Mouse (Mus musculus) limb, embryonic 11.5 days (tissue): ENCODE results near the gene Stxbp1. TPM values are rescaled to one million over a fixed set of nuclear protein-coding genes. Genes with fewer than 3 reads are reported as not detected.

ENCODE experiments used
- ATAC-seq: fragments of 200-750 bp; cut with Nextera tagmentation; 2 replicates; pipeline ENCODE4 v1.8.0; 2017; ENCODE audit warnings: low read depth; ENCODE audit not compliant: insufficient number of reproducible peaks, low FRiP score, low TSS enrichment
- DNase-seq: peaks from one replicate; pipeline ENCODE4 v3.0.0-alpha.2; 2015; ENCODE audit warnings: low spot score
- H3K27ac ChIP-seq: fragments of 300-500 bp; sonication (generic); replicated peaks from 2 replicates; pipeline ENCODE4 v1.5.1; 2014; ENCODE audit warnings: low read depth, mild to moderate bottlenecking, low read length
- H3K27me3 ChIP-seq: fragments of 300-500 bp; sonication (generic); 2 replicates; pipeline ENCODE4 v1.6.1; 2014; ENCODE audit warnings: mild to moderate bottlenecking, low read length, mixed read lengths; ENCODE audit not compliant: control insufficient read depth, insufficient read depth
- H3K36me3 ChIP-seq: fragments of 300-500 bp; sonication (generic); 2 replicates; pipeline ENCODE4 v1.6.1; 2014; ENCODE audit warnings: mild to moderate bottlenecking, low read length, moderate library complexity, mixed read lengths; ENCODE audit not compliant: control insufficient read depth, insufficient read depth
- H3K4me1 ChIP-seq: fragments of 300-500 bp; sonication (generic); 2 replicates; pipeline ENCODE4 v1.6.1; 2014; ENCODE audit warnings: low read length, mixed read lengths; ENCODE audit not compliant: control insufficient read depth, insufficient read depth
- H3K4me2 ChIP-seq: fragments of 300-500 bp; sonication (generic); 2 replicates; pipeline ENCODE4 v1.6.1; 2014; ENCODE audit warnings: low read depth, mild to moderate bottlenecking, moderate library complexity; ENCODE audit not compliant: severe bottlenecking
- H3K4me3 ChIP-seq: fragments of 300-500 bp; sonication (generic); 2 replicates; pipeline ENCODE4 v1.5.1; 2014; ENCODE audit warnings: low read depth, low read length
- H3K9ac ChIP-seq: fragments of 300-500 bp; sonication (generic); 2 replicates; pipeline ENCODE4 v1.6.1; 2014; ENCODE audit warnings: mild to moderate bottlenecking, low read length
- H3K9me3 ChIP-seq: fragments of 300-500 bp; sonication (generic); 2 replicates; pipeline ENCODE4 v1.6.1; 2016; ENCODE audit warnings: low read length; ENCODE audit not compliant: control insufficient read depth
- WGBS: fragments of 180-500 bp; shearing (Covaris S2); extraction: QIAGEN DNeasy Blood & Tissue Kit; methylation state at CpG from one replicate; pipeline ENCODE4 v1.1.7; 2014; 5-methylcytosine and 5-hydroxymethylcytosine counted together
- polyA plus RNA-seq: library from polyadenylated mRNA; unstranded; fragments of >200 nt; fragmentation: Nextera tagmentation; extraction: Ambion mirVana; gene quantifications from 2 replicates; pipeline ENCODE4 v1.2.1, GENCODE M21; 2014

Gene Stxbp1
- polyA plus RNA-seq, 1 experiment from 2014 or later, result 15.2 TPM

- Histone ChIP-seq H3K4me2 (no peak overlapping the region), H3K4me1 (no peaks in the 10 kb centered on the region), H3K36me3 (peaks cover 7% of the 10 kb centered on the region; the same call in 1 of the 2 replicates), H3K9ac (no peak overlapping the region), H3K4me3 (no peak overlapping the region), H3K27ac (no peak overlapping the region), H3K27me3 (no peaks in the 10 kb centered on the region), H3K9me3 (no peaks in the 10 kb centered on the region)
- WGBS, result 62% methylated on average over 8 of the region's 8 CpGs
- DNase-seq (no peak), ATAC-seq (no peak)
Observed at GRCm38 (mm10) chr2:32758503-32758902, 88.5 kb downstream of the Stxbp1 start.

DNA sequence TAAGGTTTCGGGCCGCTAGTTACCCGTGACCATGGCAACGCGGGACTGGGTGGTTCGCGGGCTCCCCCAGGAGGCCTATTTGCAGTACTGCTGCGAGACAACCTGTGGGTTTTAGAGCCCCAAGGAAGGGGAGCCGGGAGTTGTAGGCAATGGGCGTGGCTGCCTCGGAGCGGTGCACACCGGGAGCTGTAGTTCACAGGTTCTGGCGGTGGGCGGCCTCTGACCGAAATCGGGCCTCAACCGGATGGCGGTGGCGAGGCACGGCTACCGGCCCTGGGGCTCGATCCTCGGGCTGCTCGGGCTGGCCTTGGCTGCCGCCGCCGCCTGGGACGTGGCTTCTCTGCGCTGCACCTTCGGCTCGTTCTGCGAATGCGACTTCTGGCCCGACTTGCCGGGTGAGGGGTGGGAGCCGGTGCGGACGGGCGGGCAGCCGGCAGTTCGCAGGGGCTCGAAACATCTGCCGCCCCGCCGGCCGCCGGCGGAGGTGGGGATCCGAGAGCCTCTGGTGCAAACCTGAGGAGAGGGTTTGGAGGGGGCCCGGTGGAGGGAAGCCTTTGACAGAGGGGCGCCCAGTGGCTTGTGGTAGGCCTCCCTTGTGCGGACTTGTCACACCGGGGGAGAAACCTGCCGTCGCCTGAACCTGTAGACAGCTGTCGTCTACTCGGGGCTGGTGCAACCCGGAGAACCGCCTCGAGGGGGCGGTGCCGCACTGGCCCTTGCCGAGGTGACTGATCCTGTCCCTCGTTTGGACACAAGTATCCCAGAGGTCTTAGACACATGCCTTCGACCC, 89.8 kb downstream of the Stxbp1 start, which contains the start of gene Tor2a:
Gene Tor2a, plus strand, starts transcription at position 179 of the 790 bp plus-strand sequence.
- Histone ChIP-seq H3K4me2 (peak within 1 kb of the TSS; percentile 44), H3K36me3 (peaks cover 7% of the 10 kb centered on the region; the same call in 1 of the 2 replicates), H3K27me3 (no peaks in the 10 kb centered on the region), H3K9me3 (no peaks in the 10 kb centered on the region), H3K9ac (peak within 1 kb of the TSS; percentile 73), H3K4me1 (0 out of 2 replicates have a peak, but pooled peaks cover 4% of the 10 kb centered on the region), H3K4me3 (peak within 1 kb of the TSS; percentile 56), H3K27ac (0 out of 2 replicates have a peak within 1 kb of the TSS, but pooled peaks have one; percentile 23)
- under 1% methylated on average over 66 of the region's 66 CpGs for WGBS
- DNase-seq, result peak; percentile 98
- peak; percentile 90 for ATAC-seq

GRCm38 (mm10) chr2:32756674-32757055, 90.4 kb downstream of the Stxbp1 start:
- Histone ChIP-seq H3K4me2 (peak overlapping the region; percentile 44; the same call in 1 of the 2 replicates), H3K9ac (no peak overlapping the region), H3K36me3 (peaks cover 5% of the 10 kb centered on the region; the same call in 1 of the 2 replicates), H3K4me1 (0 out of 2 replicates have a peak, but pooled peaks cover 4% of the 10 kb centered on the region), H3K4me3 (peak overlapping the region; percentile 56; the same call in 1 of the 2 replicates), H3K27me3 (no peaks in the 10 kb centered on the region), H3K27ac (no peak overlapping the region), H3K9me3 (no peaks in the 10 kb centered on the region)
- WGBS, result 38% methylated on average over 6 of the region's 6 CpGs
- ATAC-seq (peak; percentile 48), DNase-seq (no peak)

DNA sequence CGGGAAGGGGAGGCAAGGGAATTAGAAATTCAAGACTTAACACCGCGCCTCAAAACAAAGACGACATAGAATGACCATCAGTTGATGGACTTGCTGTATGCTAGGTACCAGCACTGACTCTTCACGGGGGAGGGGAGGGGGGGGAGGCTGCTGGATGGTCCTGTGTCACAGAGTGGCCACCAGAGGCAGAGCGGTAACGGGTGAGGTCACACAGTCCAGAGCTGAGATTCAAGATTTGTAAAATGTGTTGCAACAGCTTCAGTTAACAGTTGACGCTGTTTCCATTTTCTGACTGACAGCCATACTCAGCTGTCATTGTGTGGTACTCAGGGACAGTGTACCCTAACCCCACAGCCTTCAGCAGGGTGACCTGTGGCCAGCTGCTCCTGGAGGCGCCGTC, 94.9 kb downstream of the Stxbp1 start:
- DNase-seq (no peak), ATAC-seq (no peak)
- Histone ChIP-seq H3K27me3 (no peaks in the 10 kb centered on the region), H3K4me1 (peaks cover 8% of the 10 kb centered on the region), H3K4me3 (no peak overlapping the region), H3K9me3 (no peaks in the 10 kb centered on the region), H3K4me2 (peak overlapping the region; percentile 53; the same call in 1 of the 2 replicates), H3K9ac (no peak overlapping the region), H3K36me3 (no peaks in the 10 kb centered on the region), H3K27ac (no peak overlapping the region)
- 70% methylated on average over 10 of the region's 10 CpGs for WGBS

GRCm38 (mm10) chr2:32751665-32752033, 95.4 kb downstream of the Stxbp1 start:
- peak overlapping the region; percentile 33 for H3K4me3 ChIP-seq
- DNase-seq, result no peak
- ATAC-seq, result no peak
- peak overlapping the region; percentile 30; the same call in 1 of the 2 replicates for H3K27ac ChIP-seq
- H3K9me3 ChIP-seq, result no peaks in the 10 kb centered on the region
- 18% methylated on average over 9 of the region's 10 CpGs for WGBS
- peak overlapping the region; percentile 53 for H3K4me2 ChIP-seq
- H3K4me1 ChIP-seq, result peaks cover 8% of the 10 kb centered on the region
- H3K9ac ChIP-seq, result peak overlapping the region; percentile 8; the same call in 1 of the 2 replicates
- H3K27me3 ChIP-seq, result no peaks in the 10 kb centered on the region
- no peaks in the 10 kb centered on the region for H3K36me3 ChIP-seq

GRCm38 (mm10) chr2:32750887-32751664, 96.0 kb downstream of the Stxbp1 start:
- Histone ChIP-seq H3K27ac (peak overlapping the region; percentile 30; the same call in 1 of the 2 replicates), H3K9me3 (no peaks in the 10 kb centered on the region), H3K4me3 (peak overlapping the region; percentile 33), H3K4me2 (peak overlapping the region; percentile 53), H3K27me3 (no peaks in the 10 kb centered on the region), H3K9ac (peak overlapping the region; percentile 8; the same call in 1 of the 2 replicates), H3K4me1 (peaks cover 8% of the 10 kb centered on the region), H3K36me3 (no peaks in the 10 kb centered on the region; the same call in 1 of the 2 replicates)
- peak; percentile 85 for ATAC-seq
- DNase-seq, result peak; percentile 86
- 3% methylated on average over 31 of the region's 31 CpGs for WGBS

- Histone ChIP-seq H3K4me3 (no peak overlapping the region), H3K36me3 (no peaks in the 10 kb centered on the region; the same call in 1 of the 2 replicates)
- no peak for ATAC-seq
Observed at GRCm38 (mm10) chr2:32750199-32750598, 96.8 kb downstream of the Stxbp1 start.

DNA sequence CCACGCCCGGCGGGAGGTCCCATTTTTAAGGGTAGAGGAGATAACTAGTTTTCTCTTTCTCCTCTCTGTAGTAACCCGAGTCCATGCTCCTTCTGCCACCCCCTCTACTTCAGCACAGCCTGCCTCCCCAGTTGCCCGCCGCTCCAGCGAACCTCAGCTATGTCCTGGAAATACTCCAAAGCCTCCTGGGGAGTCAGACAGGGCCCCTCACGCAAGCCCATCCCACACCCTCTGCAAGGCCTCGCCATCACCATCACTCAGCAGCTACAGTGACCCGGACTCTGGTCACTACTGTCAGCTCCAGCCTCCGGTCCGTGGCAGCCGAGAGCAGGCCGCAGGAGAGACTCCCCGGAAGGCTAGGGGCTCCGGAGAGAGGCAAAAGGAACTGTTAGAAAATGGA, 98.0 kb downstream of the Stxbp1 start:
- Histone ChIP-seq H3K9me3 (no peaks in the 10 kb centered on the region), H3K4me3 (no peak overlapping the region), H3K4me2 (no peak overlapping the region), H3K9ac (no peak overlapping the region), H3K27me3 (no peaks in the 10 kb centered on the region), H3K27ac (no peak overlapping the region), H3K4me1 (peaks cover 8% of the 10 kb centered on the region), H3K36me3 (no peaks in the 10 kb centered on the region; the same call in 1 of the 2 replicates)
- no peak for ATAC-seq
- 90% methylated on average over 16 of the region's 16 CpGs for WGBS
- DNase-seq, result no peak

More at GRCm38 (mm10) chr2:32750199-32750598, 96.8 kb downstream of the Stxbp1 start:
- H3K4me2 ChIP-seq, result no peak overlapping the region
- H3K27ac ChIP-seq, result no peak overlapping the region
- 77% methylated on average over 7 of the region's 7 CpGs for WGBS
- no peak overlapping the region for H3K9ac ChIP-seq
- no peaks in the 10 kb centered on the region for H3K9me3 ChIP-seq
- no peak for DNase-seq
- no peaks in the 10 kb centered on the region for H3K27me3 ChIP-seq
- peaks cover 8% of the 10 kb centered on the region for H3K4me1 ChIP-seq
